Mouse (Mus musculus) hindbrain, embryonic 11.5 days (tissue): ENCODE data around the gene Hoxa4. TPM values are rescaled to one million over a fixed set of nuclear protein-coding genes. Genes with fewer than 3 reads are reported as not detected.
A peak's percentile ranks its signal among the peaks of the same experiment; 100 is the strongest.

ENCODE experiments used
- ATAC-seq: fragments of 200-750 bp; cut with Nextera tagmentation; 2 replicates; pipeline ENCODE4 v1.8.0; 2017; ENCODE audit warnings: mild to moderate bottlenecking, moderate TSS enrichment, moderate library complexity; ENCODE audit not compliant: low FRiP score
- DNase-seq: peaks from one replicate; pipeline ENCODE4 v3.0.0-alpha.2; 2015; ENCODE audit warnings: low spot score
- H3K27ac ChIP-seq: fragments of 300-500 bp; sonication (generic); 2 replicates; pipeline ENCODE4 v1.5.1; 2014; ENCODE audit warnings: mild to moderate bottlenecking, low read depth, low read length
- H3K27me3 ChIP-seq: fragments of 300-500 bp; sonication (generic); 2 replicates; pipeline ENCODE4 v1.6.1; 2014; ENCODE audit warnings: mild to moderate bottlenecking, low read length, moderate library complexity, mixed read lengths; ENCODE audit not compliant: control insufficient read depth, insufficient read depth
- H3K36me3 ChIP-seq: fragments of 300-500 bp; sonication (generic); 2 replicates; pipeline ENCODE4 v1.6.1; 2014; ENCODE audit warnings: mild to moderate bottlenecking, low read length, moderate library complexity, mixed read lengths; ENCODE audit not compliant: control insufficient read depth, insufficient read depth
- H3K4me1 ChIP-seq: fragments of 300-500 bp; sonication (generic); replicated peaks from 2 replicates; pipeline ENCODE4 v1.6.1; 2014; ENCODE audit warnings: low read length, mixed read lengths; ENCODE audit not compliant: control insufficient read depth, insufficient read depth
- H3K4me2 ChIP-seq: fragments of 300-500 bp; sonication (generic); replicated peaks from 2 replicates; pipeline ENCODE4 v1.6.1; 2014; ENCODE audit warnings: mild to moderate bottlenecking, low read depth, low read length
- H3K4me3 ChIP-seq: fragments of 300-500 bp; sonication (generic); 2 replicates; pipeline ENCODE4 v1.5.1; 2014; ENCODE audit warnings: low read depth, low read length
- H3K9ac ChIP-seq: fragments of 300-500 bp; sonication (generic); 2 replicates; pipeline ENCODE4 v1.6.1; 2014; ENCODE audit warnings: low read depth, low read length
- H3K9me3 ChIP-seq: fragments of 300-500 bp; sonication (generic); 2 replicates; pipeline ENCODE4 v1.6.1; 2016; ENCODE audit warnings: low read length; ENCODE audit not compliant: control insufficient read depth
- WGBS: fragments of 180-500 bp; shearing (Covaris S2); extraction: QIAGEN DNeasy Blood & Tissue Kit; methylation state at CpG from one replicate; pipeline ENCODE4 v1.1.7; 2014; 5-methylcytosine and 5-hydroxymethylcytosine counted together
- polyA plus RNA-seq: library from polyadenylated mRNA; unstranded; fragments of >200 nt; fragmentation: Nextera tagmentation; extraction: Ambion mirVana; gene quantifications from 2 replicates; pipeline ENCODE4 v1.2.1, GENCODE M21; 2014

Gene Hoxa4
- polyA plus RNA-seq, 1 experiment from 2014 or later: 12.8 TPM

DNA sequence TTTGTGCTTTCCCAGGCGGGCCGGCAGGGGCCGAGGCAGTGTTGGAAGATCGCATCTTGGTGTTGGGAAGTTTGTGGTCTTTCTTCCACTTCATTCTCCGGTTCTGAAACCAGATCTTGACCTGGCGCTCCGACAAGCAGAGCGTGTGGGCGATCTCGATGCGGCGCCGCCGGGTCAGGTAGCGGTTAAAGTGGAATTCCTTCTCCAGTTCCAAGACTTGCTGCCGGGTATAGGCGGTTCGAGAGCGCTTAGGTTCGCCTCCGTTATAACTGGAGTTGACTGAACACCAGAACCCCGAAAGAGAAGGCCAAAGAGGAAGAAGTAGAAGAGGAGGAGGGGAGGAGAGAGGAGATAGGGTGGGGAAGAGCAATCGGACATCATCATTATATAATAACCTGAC is 1.1 kb downstream of the Hoxa4 start:
- H3K4me3 ChIP-seq: peak overlapping the region; percentile 49
- no peak for ATAC-seq
- no peaks in the 10 kb centered on the region for H3K36me3 ChIP-seq
- H3K27me3 ChIP-seq: peaks cover 80% of the 10 kb centered on the region
- under 1% methylated on average over 23 of the region's 23 CpGs for WGBS
- H3K9me3 ChIP-seq: no peaks in the 10 kb centered on the region
- H3K4me1 ChIP-seq: peaks cover 2% of the 10 kb centered on the region; the same call in 1 of the 2 replicates
- peak overlapping the region; percentile 95 for H3K27ac ChIP-seq
- peak overlapping the region; percentile 85 for H3K9ac ChIP-seq
- H3K4me2 ChIP-seq: peak overlapping the region; percentile 62
- DNase-seq: peak; percentile 64

DNA sequence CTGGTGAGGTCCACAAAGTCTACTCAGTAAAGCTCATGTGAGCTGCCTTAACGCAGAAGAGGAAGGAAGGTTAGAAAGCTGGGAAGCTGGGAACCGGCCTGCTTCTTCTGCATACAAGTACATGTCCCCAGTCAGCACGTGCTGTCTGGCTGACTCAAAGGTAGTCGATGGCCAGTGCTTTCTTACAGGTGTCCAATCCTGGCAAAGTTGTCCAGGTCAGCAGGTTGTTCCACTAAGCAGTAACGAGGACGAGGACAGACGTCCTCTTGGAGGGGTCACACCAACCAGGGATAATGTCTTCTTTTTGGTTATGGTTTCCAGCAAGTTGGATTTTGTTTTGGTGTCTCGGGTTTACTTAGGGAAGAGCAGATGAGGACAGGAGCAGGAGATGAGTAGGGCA is 1.6 kb downstream of the Hoxa4 start:
- H3K9ac ChIP-seq: peak overlapping the region; percentile 85
- H3K9me3 ChIP-seq: no peaks in the 10 kb centered on the region
- WGBS: 9% methylated on average over 8 of the region's 8 CpGs
- H3K27ac ChIP-seq: peak overlapping the region; percentile 95
- no peaks in the 10 kb centered on the region for H3K36me3 ChIP-seq
- H3K4me2 ChIP-seq: peak overlapping the region; percentile 62
- peak overlapping the region; percentile 49 for H3K4me3 ChIP-seq
- no peak for DNase-seq
- H3K4me1 ChIP-seq: peaks cover 2% of the 10 kb centered on the region; the same call in 1 of the 2 replicates
- ATAC-seq: no peak
- H3K27me3 ChIP-seq: peaks cover 79% of the 10 kb centered on the region

DNA sequence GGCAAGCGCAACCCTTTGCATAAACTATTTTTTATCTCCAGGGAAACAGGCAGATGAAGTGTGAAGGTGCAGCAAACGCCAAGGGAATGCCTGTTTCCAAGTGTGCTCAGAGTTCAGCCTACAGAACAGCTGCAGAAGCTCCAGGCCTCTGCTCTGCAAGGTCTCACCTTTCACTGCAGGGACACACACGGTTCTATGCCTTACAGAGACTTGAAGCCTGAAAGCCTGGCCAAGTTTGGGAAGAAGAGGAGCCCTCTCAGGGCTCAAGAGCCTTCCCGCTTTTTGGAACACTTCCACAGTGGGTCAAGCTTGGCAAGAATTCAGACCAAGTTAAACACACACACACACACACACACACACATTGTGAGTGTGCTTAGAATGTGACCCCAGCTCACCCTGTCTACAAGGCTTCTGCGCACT is 2.4 kb downstream of the Hoxa4 start:
- peaks cover 79% of the 10 kb centered on the region for H3K27me3 ChIP-seq
- H3K9ac ChIP-seq: peak overlapping the region; percentile 85
- peak overlapping the region; percentile 95 for H3K27ac ChIP-seq
- DNase-seq (no peak), ATAC-seq (no peak)
- peaks cover 4% of the 10 kb centered on the region for H3K4me1 ChIP-seq
- peak overlapping the region; percentile 62 for H3K4me2 ChIP-seq
- peak overlapping the region; percentile 49 for H3K4me3 ChIP-seq
- WGBS: 9% methylated on average over 5 of the region's 5 CpGs
- H3K9me3 ChIP-seq: no peaks in the 10 kb centered on the region
- H3K36me3 ChIP-seq: no peaks in the 10 kb centered on the region

DNA sequence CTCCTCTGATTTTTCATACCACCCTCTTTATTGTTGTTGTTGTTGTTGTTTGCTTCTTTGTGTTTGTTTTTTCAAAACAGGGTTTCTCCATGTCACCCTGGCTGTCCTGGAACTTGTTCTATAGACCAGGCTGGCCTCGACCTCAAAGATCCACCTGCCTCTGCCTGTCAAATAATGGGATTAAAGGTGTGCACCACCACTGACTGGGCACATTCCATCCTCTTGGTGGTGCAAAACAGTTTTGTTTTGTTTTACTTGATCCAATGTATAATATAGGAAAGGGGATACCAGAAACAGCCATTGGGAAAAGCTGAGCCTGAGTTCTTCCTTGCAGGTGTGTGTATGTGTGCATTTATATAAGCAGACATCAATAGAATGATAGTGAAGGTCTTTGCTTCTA is 5.1 kb downstream of the Hoxa4 start:
- Histone ChIP-seq H3K4me1 (peaks cover 4% of the 10 kb centered on the region), H3K27ac (0 out of 2 replicates have a peak overlapping the region, but pooled peaks have one; percentile 54), H3K4me3 (no peak overlapping the region), H3K36me3 (no peaks in the 10 kb centered on the region), H3K27me3 (peaks cover 84% of the 10 kb centered on the region), H3K9ac (no peak overlapping the region), H3K9me3 (no peaks in the 10 kb centered on the region), H3K4me2 (no peak overlapping the region)
- 14% methylated on average over 1 of the region's 1 CpGs for WGBS
- DNase-seq (no peak), ATAC-seq (no peak)

- peaks cover 2% of the 10 kb centered on the region; the same call in 1 of the 2 replicates for H3K4me1 ChIP-seq
- H3K27ac ChIP-seq: peak overlapping the region; percentile 84; the same call in 1 of the 2 replicates
- H3K4me3 ChIP-seq: no peak overlapping the region; the same call in 1 of the 2 replicates
- 15% methylated on average over 3 of the region's 3 CpGs for WGBS
- H3K36me3 ChIP-seq: no peaks in the 10 kb centered on the region
- H3K4me2 ChIP-seq: peak overlapping the region; percentile 32
- H3K9ac ChIP-seq: no peak overlapping the region
- ATAC-seq: no peak
- H3K27me3 ChIP-seq: peaks cover 85% of the 10 kb centered on the region
- DNase-seq: no peak
- no peaks in the 10 kb centered on the region for H3K9me3 ChIP-seq
Observed at GRCm38 (mm10) chr6:52185834-52186233, 5.7 kb downstream of the Hoxa4 start.

DNA sequence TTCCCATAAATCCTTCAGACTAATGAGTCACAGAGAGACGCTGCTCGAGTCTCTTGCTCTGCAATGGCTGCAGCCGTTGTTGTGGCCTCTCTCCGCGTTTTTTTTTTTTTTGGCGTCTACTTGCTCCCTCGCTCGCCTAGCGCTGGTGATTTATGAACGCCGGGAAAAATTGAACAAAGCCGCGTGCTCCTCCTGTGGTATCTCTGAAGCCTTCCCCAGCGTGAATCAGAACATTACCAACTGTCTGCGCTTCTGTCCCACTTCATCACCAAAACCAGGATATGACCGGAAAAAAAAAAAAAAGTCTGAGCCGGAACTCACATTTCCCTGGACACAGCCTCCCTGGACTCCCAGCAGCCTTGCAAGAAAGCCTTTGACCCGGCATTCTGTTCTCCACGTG is 6.3 kb downstream of the Hoxa4 start:
- H3K27ac ChIP-seq: peak overlapping the region; percentile 84
- peak overlapping the region; percentile 40 for H3K4me2 ChIP-seq
- ATAC-seq: no peak
- peaks cover 2% of the 10 kb centered on the region; the same call in 1 of the 2 replicates for H3K4me1 ChIP-seq
- no peak overlapping the region; the same call in 1 of the 2 replicates for H3K4me3 ChIP-seq
- no peaks in the 10 kb centered on the region for H3K36me3 ChIP-seq
- H3K9me3 ChIP-seq: no peaks in the 10 kb centered on the region
- 0 out of 2 replicates have a peak overlapping the region, but pooled peaks have one; percentile 4 for H3K9ac ChIP-seq
- WGBS: under 1% methylated on average over 19 of the region's 19 CpGs
- peaks cover 87% of the 10 kb centered on the region for H3K27me3 ChIP-seq
- DNase-seq: no peak

DNA sequence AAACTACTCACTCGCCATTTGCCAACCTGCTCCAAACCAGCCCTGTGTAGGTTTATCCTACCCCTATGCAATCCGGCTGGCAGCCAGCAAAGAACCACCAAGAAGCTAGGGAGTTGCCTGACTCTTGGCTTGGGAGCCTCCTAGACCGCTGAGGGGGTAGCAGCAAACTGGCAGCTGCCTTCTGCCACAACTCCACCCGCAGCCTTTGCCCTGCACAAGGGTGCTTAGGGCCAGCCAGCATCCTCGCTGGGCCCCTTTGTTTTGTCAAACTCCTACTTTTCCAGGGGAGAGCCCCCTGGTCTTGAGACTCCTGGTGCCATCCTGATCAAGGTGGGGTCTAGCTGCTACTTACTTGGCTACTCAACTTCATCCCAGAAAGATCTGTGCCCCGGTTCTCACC is 6.9 kb downstream of the Hoxa4 start:
- H3K4me2 ChIP-seq: peak overlapping the region; percentile 40
- H3K4me3 ChIP-seq: peak overlapping the region; percentile 12; the same call in 1 of the 2 replicates
- H3K9me3 ChIP-seq: no peaks in the 10 kb centered on the region
- 2% methylated on average over 6 of the region's 6 CpGs for WGBS
- DNase-seq (no peak), ATAC-seq (no peak)
- H3K4me1 ChIP-seq: peaks cover 2% of the 10 kb centered on the region; the same call in 1 of the 2 replicates
- peak overlapping the region; percentile 44; the same call in 1 of the 2 replicates for H3K9ac ChIP-seq
- H3K36me3 ChIP-seq: no peaks in the 10 kb centered on the region
- H3K27ac ChIP-seq: peak overlapping the region; percentile 84
- H3K27me3 ChIP-seq: peaks cover 86% of the 10 kb centered on the region

- Histone ChIP-seq H3K9ac (peak overlapping the region; percentile 37; the same call in 1 of the 2 replicates), H3K4me2 (peak overlapping the region; percentile 40), H3K4me1 (peaks cover 2% of the 10 kb centered on the region; the same call in 1 of the 2 replicates), H3K36me3 (no peaks in the 10 kb centered on the region), H3K9me3 (no peaks in the 10 kb centered on the region), H3K4me3 (no peak overlapping the region), H3K27me3 (peaks cover 85% of the 10 kb centered on the region), H3K27ac (peak overlapping the region; percentile 84)
- no peak for ATAC-seq
- WGBS: 13% methylated on average over 10 of the region's 10 CpGs
- no peak for DNase-seq
Observed at GRCm38 (mm10) chr6:52183311-52184080, 8.1 kb downstream of the Hoxa4 start.
